17 mouse cellular contexts compared by ENCODE assay signal in the genomic region with DNA sequence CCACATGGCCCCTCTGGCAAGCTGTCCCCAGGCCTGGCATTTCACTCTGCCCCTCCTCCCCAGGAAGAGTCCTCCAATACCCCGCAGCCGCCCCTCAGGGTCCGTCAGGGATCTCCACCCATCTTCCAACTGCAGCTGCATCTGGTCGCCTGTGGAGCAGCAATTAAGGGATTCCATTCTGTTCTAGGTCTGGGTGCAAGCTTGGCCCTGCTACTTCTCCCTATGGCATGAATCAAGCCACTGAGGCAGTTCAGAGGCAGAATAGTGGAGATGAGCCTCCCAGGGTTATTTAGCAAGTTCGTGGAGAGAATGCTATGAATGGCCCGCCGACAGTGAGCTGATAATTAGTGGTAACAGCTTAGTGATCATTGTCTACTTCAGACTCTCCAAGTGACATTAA.
"Had no signal": no experiment of that assay in that cellular context is flagged by ENCODE, and none has a peak within 500 bp of the region (broad histone marks: within the 10 kb centered on the region; RNA-seq: fewer than 3 reads in every experiment).

No protein-coding gene starts in this region.

- ATAC-seq: midbrain, embryonic 13.5 days; midbrain, embryonic 16.5 days had no signal

- H3K9me3 ChIP-seq: midbrain, embryonic 13.5 days; neural tube, embryonic 13.5 days; neural tube, embryonic 15.5 days; stomach, embryonic 15.5 days had no signal

- H3K36me3 ChIP-seq: midbrain, embryonic 13.5 days; neural tube, embryonic 13.5 days; neural tube, embryonic 15.5 days; stomach, embryonic 15.5 days had no signal

- H3K9ac ChIP-seq: liver, embryonic 14.5 days; lung, embryonic 14.5 days; midbrain, embryonic 13.5 days; neural tube, embryonic 13.5 days; neural tube, embryonic 15.5 days; stomach, embryonic 15.5 days had no signal

- H3K4me1 ChIP-seq: stomach, embryonic 15.5 days had no signal

- H3K27ac ChIP-seq: liver, embryonic 14.5 days; midbrain, embryonic 13.5 days; neural tube, embryonic 13.5 days; neural tube, embryonic 15.5 days; stomach, embryonic 15.5 days; stomach, postnatal 0 days had no signal

- H3K4me3 ChIP-seq: midbrain, embryonic 13.5 days; myocyte; neural tube, embryonic 13.5 days; neural tube, embryonic 15.5 days; stomach, embryonic 15.5 days had no signal

- DNase-seq: lung, adult 18-20 months; lung, embryonic 14.5 days; lung, postnatal 10 days; lung, postnatal 4 days; right cerebral cortex, adult 18-20 months; right cerebral cortex, postnatal 14 days; thymus, postnatal 14 days; thymus, postnatal 36 days had no signal

- H3K4me2 ChIP-seq: lung, embryonic 14.5 days; midbrain, embryonic 11.5 days; midbrain, embryonic 13.5 days; neural tube, embryonic 13.5 days; neural tube, embryonic 15.5 days; stomach, embryonic 15.5 days had no signal

- H3K27me3 ChIP-seq: stomach, embryonic 15.5 days had no signal
